Mouse (Mus musculus) liver, postnatal 0 days (tissue): ENCODE data around the gene Rnf152. TPM values are rescaled to one million over a fixed set of nuclear protein-coding genes. Genes with fewer than 3 reads are reported as not detected.

ENCODE experiments used
- ATAC-seq: fragments of 200-750 bp; cut with Nextera tagmentation; 2 replicates; pipeline ENCODE4 v1.8.0; 2017; ENCODE audit warnings: mild to moderate bottlenecking, moderate library complexity
- DNase-seq: peaks from one replicate; pipeline ENCODE4 v3.0.0-alpha.2; 2016
- H3K27ac ChIP-seq: fragments of 300-500 bp; sonication (generic); 2 replicates; pipeline ENCODE4 v1.5.1; 2014; ENCODE audit warnings: antibody characterized with exemption, moderate library complexity, mild to moderate bottlenecking, low read depth
- H3K27me3 ChIP-seq: fragments of 300-500 bp; sonication (generic); 2 replicates; pipeline ENCODE4 v1.6.1; 2014; ENCODE audit warnings: low read length, control low read depth, mixed read lengths; ENCODE audit not compliant: insufficient read depth
- H3K36me3 ChIP-seq: fragments of 300-500 bp; sonication (generic); replicated peaks from 2 replicates; pipeline ENCODE4 v1.6.1; 2014; ENCODE audit warnings: mild to moderate bottlenecking, control low read depth, low read length, moderate library complexity, mixed read lengths; ENCODE audit not compliant: insufficient read depth
- H3K4me1 ChIP-seq: fragments of 300-500 bp; sonication (generic); 2 replicates; pipeline ENCODE4 v1.6.1; 2014; ENCODE audit warnings: antibody characterized with exemption, mild to moderate bottlenecking, control low read depth; ENCODE audit not compliant: insufficient read depth
- H3K4me2 ChIP-seq: fragments of 300-500 bp; sonication (generic); 2 replicates; pipeline ENCODE4 v1.6.1; 2014; ENCODE audit warnings: low read depth, mild to moderate bottlenecking, low read length, moderate library complexity, mixed read lengths
- H3K4me3 ChIP-seq: fragments of 300-500 bp; sonication (generic); 2 replicates; pipeline ENCODE4 v1.5.1; 2014; ENCODE audit warnings: low read depth, low read length
- H3K9ac ChIP-seq: fragments of 300-500 bp; sonication (generic); replicated peaks from 2 replicates; pipeline ENCODE4 v1.6.1; 2014; ENCODE audit warnings: mild to moderate bottlenecking, moderate library complexity
- H3K9me3 ChIP-seq: fragments of 300-500 bp; sonication (generic); 2 replicates; pipeline ENCODE4 v1.6.1; 2016; ENCODE audit warnings: mild to moderate bottlenecking, control low read depth, low read length, mixed read lengths
- CTCF ChIP-seq: sonication (generic); IDR thresholded peaks from 2 replicates; pipeline ENCODE4 v1.5.1; 2016; ENCODE audit warnings: antibody characterized with exemption, low read depth
- EP300 ChIP-seq: IDR thresholded peaks from 2 replicates; pipeline ENCODE4 v1.6.1; 2016; ENCODE audit warnings: antibody characterized with exemption, low read depth, mild to moderate bottlenecking
- WGBS: fragments of 180-500 bp; shearing (Covaris S2); extraction: QIAGEN DNeasy Blood & Tissue Kit; methylation state at CpG from one replicate; pipeline ENCODE4 v1.1.7; 2014; ENCODE audit not compliant: insufficient replicate concordance; 5-methylcytosine and 5-hydroxymethylcytosine counted together
- polyA plus RNA-seq: library from polyadenylated mRNA; unstranded; fragments of >200 nt; fragmentation: Nextera tagmentation; extraction: Ambion mirVana; gene quantifications from 2 replicates; pipeline ENCODE4 v1.2.1, GENCODE M21; 2015

The Rnf152 gene
- polyA plus RNA-seq, 1 experiment from 2014 or later = 0.47 TPM

GRCm38 (mm10) chr1:105274500-105275194 is 81.9 kb downstream of the Rnf152 start:
- Histone ChIP-seq H3K27ac (no peak overlapping the region), H3K9me3 (no peaks in the 10 kb centered on the region), H3K4me1 (no peaks in the 10 kb centered on the region), H3K36me3 (no peaks in the 10 kb centered on the region), H3K4me2 (no peak overlapping the region), H3K9ac (no peak overlapping the region), H3K27me3 (no peaks in the 10 kb centered on the region), H3K4me3 (no peak overlapping the region)
- no peak for TF ChIP-seq CTCF
- WGBS = 64% methylated on average over 3 of the region's 3 CpGs
- DNase-seq (no peak), ATAC-seq (no peak)

- Histone ChIP-seq H3K36me3 (no peaks in the 10 kb centered on the region), H3K27me3 (no peaks in the 10 kb centered on the region), H3K9ac (no peak overlapping the region), H3K9me3 (no peaks in the 10 kb centered on the region), H3K27ac (no peak overlapping the region), H3K4me2 (no peak overlapping the region), H3K4me1 (no peaks in the 10 kb centered on the region), H3K4me3 (no peak overlapping the region)
- DNase-seq (no peak), ATAC-seq (no peak)
- TF ChIP-seq CTCF = no peak
- TF ChIP-seq EP300 = no peak
- WGBS = 87% methylated on average over 10 of the region's 10 CpGs
Measured at GRCm38 (mm10) chr1:105271104-105271503, 85.4 kb downstream of the Rnf152 start.

GRCm38 (mm10) chr1:105263283-105264033 is 93.1 kb downstream of the Rnf152 start:
- no peak overlapping the region for H3K4me2 ChIP-seq
- no peak for ATAC-seq
- 51% methylated on average over 3 of the region's 3 CpGs for WGBS
- no peak for TF ChIP-seq CTCF
- no peak for TF ChIP-seq EP300
- no peak overlapping the region for H3K27ac ChIP-seq
- no peaks in the 10 kb centered on the region for H3K36me3 ChIP-seq
- H3K9ac ChIP-seq = no peak overlapping the region
- no peak overlapping the region for H3K4me3 ChIP-seq
- no peak for DNase-seq
- no peaks in the 10 kb centered on the region for H3K4me1 ChIP-seq
- H3K27me3 ChIP-seq = no peaks in the 10 kb centered on the region
- no peaks in the 10 kb centered on the region for H3K9me3 ChIP-seq

GRCm38 (mm10) chr1:105260200-105260599 is 96.3 kb downstream of the Rnf152 start:
- Histone ChIP-seq H3K27me3 (no peaks in the 10 kb centered on the region), H3K36me3 (no peaks in the 10 kb centered on the region), H3K4me3 (no peak overlapping the region), H3K27ac (no peak overlapping the region), H3K9me3 (no peaks in the 10 kb centered on the region), H3K4me2 (no peak overlapping the region), H3K4me1 (no peaks in the 10 kb centered on the region), H3K9ac (no peak overlapping the region)
- DNase-seq (no peak), ATAC-seq (no peak)
- 65% methylated on average over 5 of the region's 5 CpGs for WGBS
- TF ChIP-seq EP300 = no peak

GRCm38 (mm10) chr1:105257199-105257598 is 99.3 kb downstream of the Rnf152 start:
- no peak for ATAC-seq
- no peak for TF ChIP-seq EP300
- no peak for TF ChIP-seq CTCF

GRCm38 (mm10) chr1:105249190-105249589 is 107.3 kb downstream of the Rnf152 start:
- Histone ChIP-seq H3K9ac (no peak overlapping the region), H3K27ac (no peak overlapping the region)
- TF ChIP-seq CTCF = no peak
- no peak for TF ChIP-seq EP300

More at GRCm38 (mm10) chr1:105257199-105257598, 99.3 kb downstream of the Rnf152 start:
- no peaks in the 10 kb centered on the region for H3K4me1 ChIP-seq
- no peaks in the 10 kb centered on the region for H3K36me3 ChIP-seq
- WGBS = 38% methylated on average over 3 of the region's 3 CpGs
- H3K9me3 ChIP-seq = no peaks in the 10 kb centered on the region
- H3K4me2 ChIP-seq = no peak overlapping the region
- no peak overlapping the region for H3K9ac ChIP-seq
- no peak for DNase-seq
- no peaks in the 10 kb centered on the region for H3K27me3 ChIP-seq
- no peak overlapping the region for H3K4me3 ChIP-seq
- no peak overlapping the region for H3K27ac ChIP-seq

More at GRCm38 (mm10) chr1:105249190-105249589, 107.3 kb downstream of the Rnf152 start:
- Histone ChIP-seq H3K9me3 (peaks cover 6% of the 10 kb centered on the region; the same call in 1 of the 2 replicates), H3K4me3 (no peak overlapping the region), H3K4me2 (no peak overlapping the region), H3K36me3 (no peaks in the 10 kb centered on the region), H3K27me3 (no peaks in the 10 kb centered on the region), H3K4me1 (no peaks in the 10 kb centered on the region)
- DNase-seq (no peak), ATAC-seq (no peak)
- WGBS = 56% methylated on average over 3 of the region's 3 CpGs
